Mouse (Mus musculus): ENCODE results near the gene Nav2. TPM values are rescaled to one million over a fixed set of nuclear protein-coding genes. Genes with fewer than 3 reads are reported as not detected.

Gene Nav2
- polyA plus RNA-seq, 1 experiment from 2014 or later: 12.4 TPM

DNA sequence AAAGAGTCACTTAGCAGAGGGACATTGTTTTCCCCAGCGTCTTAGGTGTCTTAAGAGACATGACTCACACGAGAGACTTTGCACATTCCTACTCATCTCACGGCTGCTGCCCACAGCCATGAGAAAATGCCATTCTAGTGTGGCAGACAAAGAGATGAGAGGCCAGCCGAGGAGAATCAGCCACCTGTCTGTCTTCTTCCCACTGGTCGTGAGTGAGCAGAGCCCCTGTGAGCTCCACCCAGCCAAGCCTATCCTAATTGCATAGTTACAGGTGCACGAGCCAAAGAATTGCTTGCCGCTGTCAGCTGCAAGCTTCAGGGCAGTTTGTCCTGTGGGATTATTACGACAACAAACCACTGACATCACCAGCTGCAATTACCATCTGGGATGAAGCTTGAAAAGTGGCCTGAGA, 167.8 kb downstream of the Nav2 start:
- no peaks in the 10 kb centered on the region for H3K4me1 ChIP-seq (replicated peaks)
- no peaks in the 10 kb centered on the region for H3K9me3 ChIP-seq
- no peak overlapping the region for H3K4me2 ChIP-seq
- no peak overlapping the region for H3K9ac ChIP-seq (replicated peaks)
- H3K27me3 ChIP-seq: peaks cover 25% of the 10 kb centered on the region; the same call in 1 of the 2 replicates
- H3K27ac ChIP-seq: no peak overlapping the region
- H3K4me3 ChIP-seq (replicated peaks): no peak overlapping the region
- ATAC-seq (ENCODE audit: insufficient number of reproducible peaks, insufficient read depth, low FRiP score, low TSS enrichment, low read depth): no peak
- no peaks in the 10 kb centered on the region for H3K36me3 ChIP-seq
- 61% methylated on average over 8 of the region's 8 CpGs for WGBS

DNA sequence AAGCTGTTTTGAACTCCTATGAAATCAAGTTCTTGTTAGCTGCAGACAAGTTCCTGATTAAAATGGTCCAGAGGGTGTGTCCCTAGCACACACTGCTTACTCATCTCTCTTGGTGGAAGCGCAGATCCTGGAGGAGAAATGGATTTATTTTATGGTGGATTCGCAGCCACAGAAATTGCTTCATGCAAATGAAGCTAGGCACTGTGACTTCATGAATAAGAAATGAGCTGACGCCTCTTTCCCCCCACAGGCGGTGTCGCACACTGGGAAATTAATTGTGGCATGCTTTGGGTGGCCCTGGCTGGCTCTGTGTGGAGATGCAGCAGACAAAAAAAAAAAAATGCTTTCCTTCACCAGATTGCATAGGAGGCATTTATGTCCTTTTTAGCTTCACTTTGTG, 170.4 kb downstream of the Nav2 start:
- WGBS: 79% methylated on average over 5 of the region's 5 CpGs
- Histone ChIP-seq H3K4me2 (no peak overlapping the region), H3K36me3 (no peaks in the 10 kb centered on the region), H3K27ac (no peak overlapping the region), H3K4me1 (replicated peaks) (peaks cover 5% of the 10 kb centered on the region), H3K9me3 (no peaks in the 10 kb centered on the region), H3K9ac (replicated peaks) (no peak overlapping the region), H3K4me3 (replicated peaks) (no peak overlapping the region), H3K27me3 (peaks cover 17% of the 10 kb centered on the region; the same call in 1 of the 2 replicates)
- no peak for ATAC-seq (ENCODE audit: insufficient number of reproducible peaks, insufficient read depth, low FRiP score, low TSS enrichment, low read depth)

DNA sequence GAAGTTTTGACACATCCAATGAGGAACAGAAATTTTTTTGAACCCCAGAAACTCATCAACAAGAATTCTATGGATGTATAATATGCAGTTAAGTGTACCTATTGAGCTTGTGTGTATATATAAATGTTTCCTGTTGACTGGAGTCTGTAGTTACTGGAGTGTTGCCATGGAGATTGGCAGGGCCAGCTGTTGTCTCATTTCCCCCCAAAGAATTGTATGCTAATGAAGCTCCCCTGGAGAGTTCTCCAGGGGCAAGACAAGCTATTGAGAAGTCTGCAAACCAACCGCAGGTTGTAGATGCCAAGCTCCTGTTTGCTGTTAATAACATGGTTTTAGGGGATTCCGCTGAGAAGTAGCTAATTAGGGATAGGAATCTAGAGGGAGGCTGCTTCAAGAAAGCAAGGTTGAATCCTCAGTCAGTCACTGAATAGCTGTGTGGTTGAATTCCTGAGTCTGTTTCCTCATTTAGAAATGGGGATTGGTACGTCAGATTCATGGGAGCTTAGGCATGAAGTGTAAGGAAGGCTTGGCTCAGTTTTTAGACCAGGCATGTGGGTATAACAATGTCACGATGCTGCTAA, 174.2 kb downstream of the Nav2 start:
- ATAC-seq (ENCODE audit: insufficient number of reproducible peaks, insufficient read depth, low FRiP score, low TSS enrichment, low read depth): no peak
- Histone ChIP-seq H3K27me3 (0 out of 2 replicates have a peak, but pooled peaks cover 4% of the 10 kb centered on the region), H3K27ac (no peak overlapping the region), H3K4me2 (no peak overlapping the region), H3K36me3 (no peaks in the 10 kb centered on the region), H3K4me3 (replicated peaks) (no peak overlapping the region), H3K9me3 (no peaks in the 10 kb centered on the region), H3K9ac (replicated peaks) (no peak overlapping the region), H3K4me1 (replicated peaks) (peaks cover 8% of the 10 kb centered on the region)
- 65% methylated on average over 4 of the region's 4 CpGs for WGBS

DNA sequence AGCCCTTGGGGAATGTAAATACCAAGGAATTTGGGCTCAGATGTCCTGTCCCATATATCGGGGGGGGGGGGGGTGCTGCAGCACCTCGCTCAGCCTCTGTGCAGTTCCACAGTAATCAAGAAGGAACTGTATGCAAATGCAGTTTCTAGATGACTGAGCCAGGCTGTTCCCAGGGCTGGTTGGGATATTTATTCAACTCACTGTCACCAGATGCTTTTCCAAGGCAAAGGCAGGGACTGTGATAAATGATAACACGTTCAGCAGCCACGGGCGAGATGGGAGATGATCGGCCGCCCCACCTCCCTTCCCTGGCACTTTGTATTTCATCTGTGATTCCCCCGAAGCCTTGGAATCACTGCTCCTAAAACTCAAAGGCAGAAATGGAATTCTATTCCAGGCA, 176.3 kb downstream of the Nav2 start:
- no peak overlapping the region for H3K4me3 ChIP-seq (replicated peaks)
- peaks cover 8% of the 10 kb centered on the region for H3K4me1 ChIP-seq (replicated peaks)
- 49% methylated on average over 8 of the region's 8 CpGs for WGBS
- H3K9ac ChIP-seq (replicated peaks): no peak overlapping the region
- no peak overlapping the region for H3K4me2 ChIP-seq
- H3K27ac ChIP-seq: no peak overlapping the region
- no peaks in the 10 kb centered on the region for H3K9me3 ChIP-seq
- no peaks in the 10 kb centered on the region for H3K36me3 ChIP-seq
- no peak for ATAC-seq (ENCODE audit: insufficient number of reproducible peaks, insufficient read depth, low FRiP score, low TSS enrichment, low read depth)
- peaks cover 7% of the 10 kb centered on the region for H3K27me3 ChIP-seq

DNA sequence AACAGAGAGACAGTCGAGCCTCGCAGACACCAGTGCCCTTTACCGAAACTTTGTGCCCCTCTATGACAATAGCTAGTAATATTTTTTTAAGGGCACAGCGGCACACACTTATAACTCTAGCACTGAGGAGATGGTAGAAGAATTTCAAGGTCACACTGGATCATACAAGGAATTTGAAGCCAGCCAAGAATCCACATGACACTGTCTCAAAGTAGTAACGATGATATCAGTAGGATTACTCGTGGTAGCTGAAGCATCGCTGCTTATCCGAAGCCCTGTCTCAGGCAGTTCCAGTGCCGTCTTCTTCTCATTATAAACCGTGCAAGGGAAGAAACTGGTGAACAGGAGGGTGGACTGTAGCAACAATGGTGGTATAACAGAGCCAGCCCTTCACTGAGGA, 177.2 kb downstream of the Nav2 start:
- WGBS: 86% methylated on average over 10 of the region's 10 CpGs
- no peaks in the 10 kb centered on the region for H3K9me3 ChIP-seq
- no peak overlapping the region for H3K9ac ChIP-seq (replicated peaks)
- peaks cover 8% of the 10 kb centered on the region for H3K4me1 ChIP-seq (replicated peaks)
- ATAC-seq (ENCODE audit: insufficient number of reproducible peaks, insufficient read depth, low FRiP score, low TSS enrichment, low read depth): no peak
- no peak overlapping the region for H3K4me3 ChIP-seq (replicated peaks)
- peaks cover 15% of the 10 kb centered on the region for H3K27me3 ChIP-seq
- H3K36me3 ChIP-seq: no peaks in the 10 kb centered on the region
- H3K27ac ChIP-seq: no peak overlapping the region
- H3K4me2 ChIP-seq: no peak overlapping the region

DNA sequence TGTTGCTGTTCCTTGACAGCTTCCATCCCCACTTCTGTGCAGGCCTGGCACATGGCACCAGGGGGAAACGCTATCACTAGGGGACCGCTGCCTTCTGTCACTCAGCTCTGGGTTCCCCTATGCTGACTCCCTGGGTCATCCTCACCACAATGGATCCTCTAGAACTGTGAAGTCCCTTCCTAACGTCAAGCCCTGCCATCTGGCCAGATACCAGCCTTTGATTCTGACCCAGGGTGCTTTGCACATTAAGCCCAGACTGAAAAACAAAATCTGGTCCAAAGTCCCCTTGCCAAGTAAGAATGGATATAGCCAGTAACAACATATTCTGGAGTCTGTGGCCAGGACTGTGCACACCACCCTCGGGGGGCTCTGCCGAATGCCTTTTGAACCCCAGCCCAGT, 178.6 kb downstream of the Nav2 start:
- no peak overlapping the region for H3K9ac ChIP-seq (replicated peaks)
- peaks cover 8% of the 10 kb centered on the region for H3K4me1 ChIP-seq (replicated peaks)
- WGBS: 86% methylated on average over 5 of the region's 5 CpGs

DNA sequence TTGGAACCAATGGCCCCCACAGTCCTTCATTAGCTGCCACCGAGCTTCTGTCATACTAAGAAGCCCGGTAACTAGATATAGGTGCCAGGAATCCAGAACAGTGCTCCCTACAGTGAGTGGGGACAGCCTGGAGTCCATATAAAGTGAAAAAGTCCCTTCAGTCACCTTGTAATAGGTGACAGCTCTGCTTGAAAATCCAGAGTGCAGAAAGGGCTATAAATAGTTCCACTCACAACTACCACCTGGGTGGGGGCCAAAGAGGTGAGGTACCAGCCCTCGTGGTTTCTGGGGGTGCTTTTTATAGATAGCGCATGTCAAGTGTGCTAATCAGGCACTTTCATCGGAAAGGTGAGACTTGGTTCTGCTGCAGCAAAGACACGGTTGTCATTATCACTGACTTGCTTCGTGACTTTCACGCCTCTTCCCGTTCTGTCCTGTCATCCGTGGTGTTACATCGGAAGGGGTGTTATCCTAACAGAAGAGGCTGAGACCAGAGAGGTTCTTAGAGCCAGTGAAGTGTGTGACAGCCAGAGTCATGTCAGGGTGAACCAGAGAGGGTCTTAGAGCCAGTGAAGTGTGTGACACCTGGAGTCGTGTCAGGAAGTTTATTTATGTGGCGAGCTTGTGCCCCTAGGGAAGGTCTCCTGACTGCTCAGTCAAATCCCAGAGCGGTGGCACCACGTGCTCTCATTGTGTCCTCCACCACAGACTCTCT, 179.8 kb downstream of the Nav2 start:
- H3K4me1 ChIP-seq (replicated peaks): 0 out of 2 replicates have a peak, but pooled peaks cover 2% of the 10 kb centered on the region
- 52% methylated on average over 15 of the region's 15 CpGs for WGBS
- H3K27ac ChIP-seq: no peak overlapping the region
- H3K4me2 ChIP-seq: no peak overlapping the region
- no peaks in the 10 kb centered on the region for H3K36me3 ChIP-seq
- no peak overlapping the region for H3K9ac ChIP-seq (replicated peaks)
- ATAC-seq (ENCODE audit: insufficient number of reproducible peaks, insufficient read depth, low FRiP score, low TSS enrichment, low read depth): no peak
- no peaks in the 10 kb centered on the region for H3K9me3 ChIP-seq
- no peak overlapping the region for H3K4me3 ChIP-seq (replicated peaks)
- H3K27me3 ChIP-seq: peaks cover 28% of the 10 kb centered on the region

More for the DNA sequence above, 178.6 kb downstream of the Nav2 start:
- no peak for ATAC-seq (ENCODE audit: insufficient number of reproducible peaks, insufficient read depth, low FRiP score, low TSS enrichment, low read depth)
- no peak overlapping the region for H3K4me3 ChIP-seq (replicated peaks)
- H3K27ac ChIP-seq: no peak overlapping the region
- H3K36me3 ChIP-seq: no peaks in the 10 kb centered on the region
- no peak overlapping the region for H3K4me2 ChIP-seq
- peaks cover 27% of the 10 kb centered on the region for H3K27me3 ChIP-seq
- no peaks in the 10 kb centered on the region for H3K9me3 ChIP-seq

DNA sequence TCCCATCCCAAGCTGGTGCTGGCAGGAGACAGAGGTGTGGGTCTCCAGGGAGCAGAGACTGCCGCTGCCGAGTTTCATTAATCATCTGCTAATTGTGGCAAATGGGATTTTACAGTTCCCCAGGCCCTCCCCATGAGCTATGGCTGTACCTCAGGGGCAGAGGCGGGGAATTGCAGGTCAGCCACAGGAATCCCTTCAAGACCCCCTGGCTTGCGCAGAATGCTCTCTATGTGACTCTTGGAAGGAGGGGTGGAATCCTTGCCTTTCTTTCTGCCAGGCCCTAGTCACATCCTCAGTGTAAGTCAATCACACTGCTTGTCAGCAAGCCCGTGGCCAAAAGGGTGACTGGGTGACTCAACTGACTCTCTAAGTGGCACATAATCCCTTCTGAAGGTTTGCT, 182.9 kb downstream of the Nav2 start:
- H3K27me3 ChIP-seq: peaks cover 28% of the 10 kb centered on the region
- ATAC-seq (ENCODE audit: insufficient number of reproducible peaks, insufficient read depth, low FRiP score, low TSS enrichment, low read depth): no peak
- H3K4me1 ChIP-seq (replicated peaks): no peaks in the 10 kb centered on the region
- H3K36me3 ChIP-seq: no peaks in the 10 kb centered on the region
- no peaks in the 10 kb centered on the region for H3K9me3 ChIP-seq
- H3K27ac ChIP-seq: no peak overlapping the region
- whole genome bisulfite sequencing: 19% methylated on average over 5 of the region's 5 CpGs
- H3K4me3 ChIP-seq (replicated peaks): no peak overlapping the region
- H3K4me2 ChIP-seq: no peak overlapping the region
- H3K9ac ChIP-seq (replicated peaks): no peak overlapping the region

DNA sequence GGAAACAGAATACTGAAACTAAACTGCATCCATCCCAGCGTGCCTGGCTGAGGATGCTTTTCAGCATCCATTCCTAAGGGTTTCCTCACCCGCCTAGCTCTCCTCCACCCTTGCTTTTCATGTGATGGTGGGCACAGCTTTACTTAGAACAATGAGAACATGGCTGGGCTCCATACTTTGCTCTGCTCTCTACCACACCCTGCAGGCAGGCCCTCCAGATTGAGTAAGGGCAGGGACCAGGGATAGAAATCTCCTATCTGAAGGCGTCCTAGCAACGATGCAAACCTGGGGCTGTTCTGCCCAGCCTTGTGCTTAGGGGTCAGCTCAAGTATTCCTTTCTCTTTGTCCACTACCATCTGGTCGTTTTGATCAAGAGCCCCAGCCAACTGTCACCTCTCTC, 183.4 kb downstream of the Nav2 start:
- Histone ChIP-seq H3K27ac (no peak overlapping the region), H3K27me3 (peaks cover 28% of the 10 kb centered on the region), H3K4me1 (replicated peaks) (no peaks in the 10 kb centered on the region), H3K4me2 (no peak overlapping the region), H3K9ac (replicated peaks) (no peak overlapping the region), H3K36me3 (no peaks in the 10 kb centered on the region), H3K4me3 (replicated peaks) (no peak overlapping the region), H3K9me3 (no peaks in the 10 kb centered on the region)
- no peak for ATAC-seq (ENCODE audit: insufficient number of reproducible peaks, insufficient read depth, low FRiP score, low TSS enrichment, low read depth)
- 54% methylated on average over 5 of the region's 5 CpGs for WGBS

DNA sequence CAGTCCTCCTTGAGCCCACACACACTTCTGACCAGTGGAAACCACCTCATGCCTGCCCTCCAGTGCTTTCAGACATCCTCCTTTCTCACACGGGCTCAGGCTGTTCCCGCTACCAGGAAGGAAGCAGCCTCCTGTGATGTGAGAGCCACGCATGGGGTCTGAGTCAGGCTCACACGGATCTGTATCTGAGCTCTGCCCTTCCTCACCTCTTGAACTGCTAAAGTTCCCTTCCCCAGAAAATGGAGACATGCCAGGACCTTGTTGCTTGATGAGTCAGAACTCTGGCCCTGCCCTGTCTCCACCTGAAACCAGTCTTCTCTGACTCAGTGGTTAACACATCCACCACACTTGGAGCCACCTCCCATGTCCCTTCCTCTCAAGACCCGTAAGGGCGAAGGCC, 185.1 kb downstream of the Nav2 start:
- no peak for ATAC-seq (ENCODE audit: insufficient number of reproducible peaks, insufficient read depth, low FRiP score, low TSS enrichment, low read depth)
- WGBS: 83% methylated on average over 6 of the region's 6 CpGs
- no peak overlapping the region for H3K4me2 ChIP-seq

DNA sequence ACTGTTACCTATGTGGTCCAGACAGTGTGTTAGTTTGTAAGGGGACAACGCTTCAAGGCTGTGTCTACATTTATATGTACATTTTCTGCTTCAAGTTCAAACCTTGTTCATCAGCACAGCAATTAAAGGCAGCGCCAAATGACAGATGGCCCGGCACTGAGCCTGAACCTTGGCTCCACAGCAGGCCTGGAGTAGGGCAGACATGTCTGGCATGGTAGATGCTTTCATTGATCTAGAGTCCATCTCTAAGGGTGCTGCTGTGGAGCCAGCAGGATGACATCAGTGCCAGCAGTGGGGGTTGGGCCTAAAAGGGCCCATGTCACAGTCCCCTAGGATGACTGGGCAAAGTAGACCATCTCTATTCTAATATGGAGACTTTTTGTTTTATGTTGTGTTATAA, 186.0 kb downstream of the Nav2 start:
- H3K9ac ChIP-seq (replicated peaks): no peak overlapping the region
- H3K4me1 ChIP-seq (replicated peaks): no peaks in the 10 kb centered on the region
- WGBS: 96% methylated on average over 3 of the region's 3 CpGs
- H3K4me3 ChIP-seq (replicated peaks): no peak overlapping the region
- peaks cover 23% of the 10 kb centered on the region for H3K27me3 ChIP-seq
- no peak overlapping the region for H3K4me2 ChIP-seq
- H3K27ac ChIP-seq: no peak overlapping the region
- no peak for ATAC-seq (ENCODE audit: insufficient number of reproducible peaks, insufficient read depth, low FRiP score, low TSS enrichment, low read depth)
- no peaks in the 10 kb centered on the region for H3K9me3 ChIP-seq
- no peaks in the 10 kb centered on the region for H3K36me3 ChIP-seq

More for the DNA sequence above, 185.1 kb downstream of the Nav2 start:
- H3K4me1 ChIP-seq (replicated peaks): no peaks in the 10 kb centered on the region
- no peaks in the 10 kb centered on the region for H3K9me3 ChIP-seq
- no peak overlapping the region for H3K9ac ChIP-seq (replicated peaks)
- no peak overlapping the region for H3K4me3 ChIP-seq (replicated peaks)
- no peaks in the 10 kb centered on the region for H3K36me3 ChIP-seq
- no peak overlapping the region for H3K27ac ChIP-seq
- H3K27me3 ChIP-seq: peaks cover 23% of the 10 kb centered on the region

DNA sequence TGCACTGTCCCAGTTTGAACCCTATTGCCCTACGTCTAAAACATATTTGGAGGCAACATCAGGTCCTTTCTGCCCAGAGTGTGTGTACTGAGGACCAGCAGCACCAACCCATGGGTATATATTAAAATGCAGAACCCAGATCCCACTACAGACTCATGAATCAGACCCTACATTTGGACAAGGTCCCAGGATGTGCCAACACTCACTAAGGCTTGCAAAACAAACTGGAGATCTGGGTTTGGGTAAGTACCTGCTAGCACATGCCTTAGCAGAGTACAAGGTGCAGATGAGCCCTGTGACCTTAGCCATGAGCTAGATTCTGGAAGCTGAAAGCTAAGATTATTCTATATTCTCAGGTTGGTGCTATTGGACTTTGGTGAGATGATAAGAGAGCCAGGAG, 192.8 kb downstream of the Nav2 start:
- no peak for ATAC-seq (ENCODE audit: insufficient number of reproducible peaks, insufficient read depth, low FRiP score, low TSS enrichment, low read depth)
- H3K4me2 ChIP-seq: no peak overlapping the region
- H3K4me1 ChIP-seq (replicated peaks): no peaks in the 10 kb centered on the region
- H3K27ac ChIP-seq: no peak overlapping the region
- no peak overlapping the region for H3K4me3 ChIP-seq (replicated peaks)
- WGBS: 82% methylated on average over 1 of the region's 1 CpGs
- H3K9me3 ChIP-seq: no peaks in the 10 kb centered on the region
- H3K9ac ChIP-seq (replicated peaks): no peak overlapping the region
- no peaks in the 10 kb centered on the region for H3K36me3 ChIP-seq
- no peaks in the 10 kb centered on the region for H3K27me3 ChIP-seq

All from limb, embryonic 12.5 days (tissue).